Mouse (Mus musculus): Measurements from ENCODE around the gene Ltbp2. TPM values are rescaled to one million over a fixed set of nuclear protein-coding genes. Genes with fewer than 3 reads are reported as not detected.

The Ltbp2 gene
- under 1 TPM; 0.27 to 0.43 TPM for total RNA-seq (2021)
- long read RNA-seq: 0 reads

- peak; percentile 29 to 61 for DNase-seq (ENCODE audit: low spot score in 2 of 2)
These were observed at the start of gene Ltbp2 for GRCm38 (mm10) chr12:84876481-84877121. Gene Ltbp2, minus strand, starts transcription at chr12:84876532.

GRCm38 (mm10) chr12:84924324-84924723 lies 48.0 kb upstream of the Ltbp2 start:
- peak in 1 of 2 experiments; percentile 43 for DNase-seq (ENCODE audit: low spot score in 2 of 2)

- no peak for DNase-seq (ENCODE audit: low spot score in 2 of 2)
These were observed 45.6 kb upstream of the Ltbp2 start for GRCm38 (mm10) chr12:84921881-84922419.

- DNase-seq (ENCODE audit: low spot score in 2 of 2): no peak
These were observed 42.5 kb upstream of the Ltbp2 start for GRCm38 (mm10) chr12:84918809-84919208.

- no peak for DNase-seq (ENCODE audit: low spot score in 2 of 2)
These were observed 41.5 kb upstream of the Ltbp2 start for GRCm38 (mm10) chr12:84917799-84918198.

GRCm38 (mm10) chr12:84914959-84915358 lies 38.6 kb upstream of the Ltbp2 start:
- no peak for DNase-seq (ENCODE audit: low spot score in 2 of 2)

- DNase-seq (ENCODE audit: low spot score in 2 of 2): no peak
These were observed 36.3 kb upstream of the Ltbp2 start for GRCm38 (mm10) chr12:84912652-84913104.

- DNase-seq (ENCODE audit: low spot score in 2 of 2): no peak
These were observed 35.3 kb upstream of the Ltbp2 start for GRCm38 (mm10) chr12:84911640-84912039.

- DNase-seq (ENCODE audit: low spot score in 2 of 2): no peak
These were observed 33.7 kb upstream of the Ltbp2 start for GRCm38 (mm10) chr12:84910066-84910465.

GRCm38 (mm10) chr12:84907627-84908480 lies 31.5 kb upstream of the Ltbp2 start:
- DNase-seq (ENCODE audit: low spot score in 2 of 2): no peak

- DNase-seq (ENCODE audit: low spot score in 2 of 2): no peak
These were observed 30.8 kb upstream of the Ltbp2 start for GRCm38 (mm10) chr12:84907024-84907626.

GRCm38 (mm10) chr12:84904399-84904798 lies 28.1 kb upstream of the Ltbp2 start:
- no peak for DNase-seq (ENCODE audit: low spot score in 2 of 2)

- DNase-seq (ENCODE audit: low spot score in 2 of 2): no peak
These were observed 24.0 kb upstream of the Ltbp2 start for GRCm38 (mm10) chr12:84900317-84900716.

GRCm38 (mm10) chr12:84897322-84897721 lies 21.0 kb upstream of the Ltbp2 start:
- DNase-seq (ENCODE audit: low spot score in 2 of 2): no peak

GRCm38 (mm10) chr12:84896235-84896634 lies 19.9 kb upstream of the Ltbp2 start:
- DNase-seq (ENCODE audit: low spot score in 2 of 2): no peak

GRCm38 (mm10) chr12:84893648-84894628 lies 17.6 kb upstream of the Ltbp2 start:
- no peak for DNase-seq (ENCODE audit: low spot score in 2 of 2)

- no peak for DNase-seq (ENCODE audit: low spot score in 2 of 2)
These were observed 14.0 kb upstream of the Ltbp2 start for GRCm38 (mm10) chr12:84890289-84890688.

GRCm38 (mm10) chr12:84885107-84885876 lies 9.0 kb upstream of the Ltbp2 start:
- DNase-seq (ENCODE audit: low spot score in 2 of 2): no peak

GRCm38 (mm10) chr12:84884423-84885076 lies 8.2 kb upstream of the Ltbp2 start:
- DNase-seq (ENCODE audit: low spot score in 2 of 2): no peak

Data from layer of hippocampus, adult 18-20 months (tissue).